Mouse (Mus musculus) heart, embryonic 16.5 days (tissue): Measurements from ENCODE around the gene Rpl3. TPM values are rescaled to one million over a fixed set of nuclear protein-coding genes. Genes with fewer than 3 reads are reported as not detected.

Source experiments
- ATAC-seq: fragments of 200-750 bp; cut with Nextera tagmentation; replicated peaks from 2 replicates; pipeline ENCODE4 v1.8.0; 2017; ENCODE audit warnings: moderate number of reproducible peaks; ENCODE audit not compliant: insufficient read depth, low FRiP score; ENCODE audit errors: extremely low read depth
- H3K27ac ChIP-seq: fragments of 300-500 bp; sonication (generic); 2 replicates; pipeline ENCODE4 v1.5.1; 2014; ENCODE audit warnings: mild to moderate bottlenecking, low read length, control low read depth, moderate library complexity
- H3K27me3 ChIP-seq: fragments of 300-500 bp; sonication (generic); 2 replicates; pipeline ENCODE4 v1.6.1; 2014; ENCODE audit warnings: low read length, mixed read lengths; ENCODE audit not compliant: control insufficient read depth, insufficient read depth
- H3K36me3 ChIP-seq: fragments of 300-500 bp; sonication (generic); 2 replicates; pipeline ENCODE4 v1.6.1; 2014; ENCODE audit not compliant: control insufficient read depth, insufficient read depth
- H3K4me1 ChIP-seq: fragments of 300-500 bp; sonication (generic); 2 replicates; pipeline ENCODE4 v1.6.1; 2014; ENCODE audit warnings: low read length, mixed read lengths; ENCODE audit not compliant: control insufficient read depth, insufficient read depth
- H3K4me2 ChIP-seq: fragments of 300-500 bp; sonication (generic); 2 replicates; pipeline ENCODE4 v1.6.1; 2014; ENCODE audit warnings: low read depth, mild to moderate bottlenecking, control low read depth, low read length
- H3K4me3 ChIP-seq: fragments of 300-500 bp; sonication (generic); 2 replicates; pipeline ENCODE4 v1.5.1; 2014; ENCODE audit warnings: mild to moderate bottlenecking, control low read depth, low read length
- H3K9ac ChIP-seq: fragments of 300-500 bp; sonication (generic); 2 replicates; pipeline ENCODE4 v1.6.1; 2014; ENCODE audit warnings: low read length, control low read depth
- H3K9me3 ChIP-seq: fragments of 300-500 bp; sonication (generic); replicated peaks from 2 replicates; pipeline ENCODE4 v1.6.1; 2016; ENCODE audit warnings: low read length; ENCODE audit not compliant: control insufficient read depth
- WGBS: fragments of 180-500 bp; shearing (Covaris S2); extraction: QIAGEN DNeasy Blood & Tissue Kit; methylation state at CpG from one replicate; pipeline ENCODE4 v1.1.7; 2014; 5-methylcytosine and 5-hydroxymethylcytosine counted together
- microRNA-seq: library from miRNA; unstranded; fragments of <30 nt; microRNA quantifications from one replicate; pipeline ENCODE4, GENCODE M21; 2017
- polyA plus RNA-seq: library from polyadenylated mRNA; unstranded; fragments of >200 nt; fragmentation: Nextera tagmentation; extraction: Ambion mirVana; gene quantifications from 2 replicates; pipeline ENCODE4 v1.2.1, GENCODE M21; 2015

Rpl3 gene
- polyA plus RNA-seq, 1 experiment from 2014 or later, result 606 TPM

GRCm38 (mm10) chr15:80031133-80031532 is 60.5 kb downstream of the Rpl3 start:
- Histone ChIP-seq H3K27me3 (no peaks in the 10 kb centered on the region), H3K9me3 (peaks cover 6% of the 10 kb centered on the region), H3K4me2 (no peak overlapping the region), H3K9ac (no peak overlapping the region), H3K27ac (no peak overlapping the region), H3K4me1 (peaks cover 17% of the 10 kb centered on the region), H3K36me3 (no peaks in the 10 kb centered on the region), H3K4me3 (no peak overlapping the region)
- ATAC-seq, result no peak
- 85% methylated on average over 4 of the region's 4 CpGs for WGBS

GRCm38 (mm10) chr15:80030399-80030798 is 61.3 kb downstream of the Rpl3 start:
- H3K27ac ChIP-seq, result no peak overlapping the region
- H3K9ac ChIP-seq, result no peak overlapping the region
- H3K4me2 ChIP-seq, result no peak overlapping the region
- peaks cover 24% of the 10 kb centered on the region for H3K4me1 ChIP-seq
- H3K27me3 ChIP-seq, result no peaks in the 10 kb centered on the region
- peaks cover 6% of the 10 kb centered on the region for H3K9me3 ChIP-seq
- no peaks in the 10 kb centered on the region for H3K36me3 ChIP-seq
- WGBS, result 81% methylated on average over 10 of the region's 10 CpGs
- H3K4me3 ChIP-seq, result no peak overlapping the region
- no peak for ATAC-seq

- peaks cover 6% of the 10 kb centered on the region for H3K9me3 ChIP-seq
- H3K27me3 ChIP-seq, result no peaks in the 10 kb centered on the region
- no peaks in the 10 kb centered on the region for H3K36me3 ChIP-seq
- H3K27ac ChIP-seq, result no peak overlapping the region
- ATAC-seq, result no peak
- 47% methylated on average over 5 of the region's 5 CpGs for WGBS
- peaks cover 38% of the 10 kb centered on the region for H3K4me1 ChIP-seq
- H3K9ac ChIP-seq, result no peak overlapping the region
- no peak overlapping the region for H3K4me3 ChIP-seq
- H3K4me2 ChIP-seq, result no peak overlapping the region
Observed at GRCm38 (mm10) chr15:80028862-80029261, 62.8 kb downstream of the Rpl3 start.

Small RNA genes within 50 kb of the gene (microRNA-seq; reads per million reads assigned to microRNA genes)
- 27.7 reads per million, percentile 38 among the genes with 10 or more reads in this experiment for gene Snord43

Other genes starting within 250 kb of the Rpl3 start
- gene Apobec3, start 200.2 kb downstream of the Rpl3 start, polyA plus RNA-seq, result 25.1 and 40.7 TPM in 2 replicates
- gene Cbx7, start 120.7 kb downstream of the Rpl3 start, polyA plus RNA-seq, result 1.4 and 1.7 TPM in 2 replicates
- gene Pdgfb, start 76.9 kb downstream of the Rpl3 start, polyA plus RNA-seq, result 3.2 and 4.6 TPM in 2 replicates
- gene Syngr1, start 534 bp downstream of the Rpl3 start, polyA plus RNA-seq, result 55.4 and 61.2 TPM in 2 replicates
- gene Tab1, start 41.3 kb upstream of the Rpl3 start, polyA plus RNA-seq, result 29.9 and 33.4 TPM in 2 replicates
- gene Mgat3, start 81.9 kb upstream of the Rpl3 start, polyA plus RNA-seq, result 1.3 and 1.5 TPM in 2 replicates
- 26.1 and 30.0 TPM in 2 replicates for gene Mief1, start 142.2 kb upstream of the Rpl3 start, polyA plus RNA-seq
- gene AC140267.1, start 144.0 kb upstream of the Rpl3 start, polyA plus RNA-seq, result 3.4 TPM in 1 of 2 replicates, not detected in the other
- 81.8 and 84.6 TPM in 2 replicates for gene Atf4, start 163.3 kb upstream of the Rpl3 start, polyA plus RNA-seq
- gene Rps19bp1, start 172.4 kb upstream of the Rpl3 start, polyA plus RNA-seq, result 35.3 and 35.7 TPM in 2 replicates
- 0.02 TPM in 1 of 2 replicates, not detected in the other for gene Cacna1i, start 195.4 kb upstream of the Rpl3 start, polyA plus RNA-seq